Mouse (Mus musculus): ENCODE measurements at regions not wholly inside any gene's neighbourhood (a gene's known extent, or its start where the extent isn't known, plus 50 kb on each side); places are given as distances from the start of the nearest gene placed in this dataset.
"Not testable (repeated sequence)": the region's sequence is repeated elsewhere in the genome, so short reads cannot be mapped to it uniquely, and the experiment has no call there.

GRCm38 (mm10) chr11:114484668-114484953 lies 183.7 kb upstream of the Rpl38 start:
- no peak for DNase-seq (ENCODE audit: low spot score)

GRCm38 (mm10) chr11:114483823-114484667 lies 184.3 kb upstream of the Rpl38 start:
- DNase-seq (ENCODE audit: low spot score), result no peak

- DNase-seq (ENCODE audit: low spot score), result not testable (repeated sequence)
Observed at GRCm38 (mm10) chr11:114483350-114483749, 185.0 kb upstream of the Rpl38 start.

- DNase-seq (ENCODE audit: low spot score), result no peak
Observed at GRCm38 (mm10) chr11:114482070-114482469, 186.3 kb upstream of the Rpl38 start.

- no peak for DNase-seq (ENCODE audit: low spot score)
Observed at GRCm38 (mm10) chr11:114481037-114481436, 187.3 kb upstream of the Rpl38 start.

- DNase-seq (ENCODE audit: low spot score), result no peak
Observed at GRCm38 (mm10) chr11:114480119-114480540, 188.2 kb upstream of the Rpl38 start.

GRCm38 (mm10) chr11:114478736-114479135 lies 189.6 kb upstream of the Rpl38 start:
- no peak for DNase-seq (ENCODE audit: low spot score)

- DNase-seq (ENCODE audit: low spot score), result no peak
Observed at GRCm38 (mm10) chr11:114477365-114477764, 191.0 kb upstream of the Rpl38 start.

GRCm38 (mm10) chr11:114472501-114473260 lies 195.6 kb upstream of the Rpl38 start:
- peak; percentile 72 for DNase-seq (ENCODE audit: low spot score)

- peak; percentile 68 for DNase-seq (ENCODE audit: low spot score)
Observed at GRCm38 (mm10) chr11:114468394-114468793, 199.9 kb upstream of the Rpl38 start.

- DNase-seq (ENCODE audit: low spot score), result no peak
Observed at GRCm38 (mm10) chr11:114467803-114468202, 200.5 kb upstream of the Rpl38 start.

GRCm38 (mm10) chr11:114465486-114465885 lies 202.8 kb upstream of the Rpl38 start:
- no peak for DNase-seq (ENCODE audit: low spot score)

- DNase-seq (ENCODE audit: low spot score), result no peak
Observed at GRCm38 (mm10) chr11:114462755-114463374, 205.5 kb upstream of the Rpl38 start.

GRCm38 (mm10) chr11:114454876-114455330 lies 213.4 kb upstream of the Rpl38 start:
- DNase-seq (ENCODE audit: low spot score), result no peak

- DNase-seq (ENCODE audit: low spot score), result peak; percentile 76
Observed at GRCm38 (mm10) chr11:114448776-114449401, 219.4 kb upstream of the Rpl38 start.

GRCm38 (mm10) chr11:114447461-114447847 lies 220.9 kb upstream of the Rpl38 start:
- DNase-seq (ENCODE audit: low spot score), result no peak

- DNase-seq (ENCODE audit: low spot score), result peak; percentile 32
Observed at GRCm38 (mm10) chr11:114446617-114447460, 221.5 kb upstream of the Rpl38 start.

- no peak for DNase-seq (ENCODE audit: low spot score)
Observed at GRCm38 (mm10) chr11:114446075-114446616, 222.2 kb upstream of the Rpl38 start.

GRCm38 (mm10) chr11:114444211-114444610 lies 224.1 kb upstream of the Rpl38 start:
- DNase-seq (ENCODE audit: low spot score), result no peak

- no peak for DNase-seq (ENCODE audit: low spot score)
Observed at GRCm38 (mm10) chr11:114443444-114443843, 224.9 kb upstream of the Rpl38 start.

GRCm38 (mm10) chr11:114439314-114439713 lies 229.0 kb upstream of the Rpl38 start:
- DNase-seq (ENCODE audit: low spot score), result no peak

Data from ovary, adult 18-20 months (tissue).